Mouse (Mus musculus) neural tube, embryonic 15.5 days (tissue): ENCODE measurements around the gene Abl1. TPM values are rescaled to one million over a fixed set of nuclear protein-coding genes. Genes with fewer than 3 reads are reported as not detected.

Experiments used
- ATAC-seq: fragments of 200-750 bp; cut with Nextera tagmentation; 2 replicates; pipeline ENCODE4 v1.8.0; 2017; ENCODE audit warnings: mild to moderate bottlenecking, moderate TSS enrichment, moderate library complexity; ENCODE audit not compliant: low FRiP score
- H3K27ac ChIP-seq: fragments of 300-500 bp; sonication (generic); replicated peaks from 2 replicates; pipeline ENCODE4 v1.5.1; 2015; ENCODE audit warnings: mild to moderate bottlenecking, inconsistent platforms
- H3K27me3 ChIP-seq: fragments of 300-500 bp; sonication (generic); replicated peaks from 2 replicates; pipeline ENCODE4 v1.6.1; 2015; ENCODE audit warnings: inconsistent platforms
- H3K36me3 ChIP-seq: fragments of 300-500 bp; sonication (generic); 2 replicates; pipeline ENCODE4 v1.6.1; 2015; ENCODE audit warnings: inconsistent platforms
- H3K4me1 ChIP-seq: fragments of 300-500 bp; sonication (generic); 2 replicates; pipeline ENCODE4 v1.6.1; 2015; ENCODE audit warnings: inconsistent platforms
- H3K4me2 ChIP-seq: fragments of 300-500 bp; sonication (generic); 2 replicates; pipeline ENCODE4 v1.6.1; 2015; ENCODE audit warnings: inconsistent platforms, mild to moderate bottlenecking, moderate library complexity
- H3K4me3 ChIP-seq: fragments of 300-500 bp; sonication (generic); replicated peaks from 2 replicates; pipeline ENCODE4 v1.5.1; 2015; ENCODE audit warnings: mild to moderate bottlenecking, inconsistent platforms
- H3K9ac ChIP-seq: fragments of 300-500 bp; sonication (generic); replicated peaks from 2 replicates; pipeline ENCODE4 v1.6.1; 2015; ENCODE audit warnings: mild to moderate bottlenecking, inconsistent platforms
- H3K9me3 ChIP-seq: fragments of 300-500 bp; sonication (generic); replicated peaks from 2 replicates; pipeline ENCODE4 v1.6.1; 2016; ENCODE audit warnings: inconsistent platforms
- WGBS: fragments of 180-500 bp; shearing (Covaris S2); methylation state at CpG from one replicate; pipeline ENCODE4 v1.1.7; 2015; ENCODE audit warnings: mixed read lengths; 5-methylcytosine and 5-hydroxymethylcytosine counted together
- polyA plus RNA-seq: library from polyadenylated mRNA; unstranded; fragments of >200 nt; fragmentation: Nextera tagmentation; extraction: Ambion mirVana; gene quantifications from 2 replicates; pipeline ENCODE4 v1.2.1, GENCODE M21; 2015

The Abl1 gene
- polyA plus RNA-seq, 1 experiment from 2014 or later = 13.3 TPM

GRCm38 (mm10) chr2:31792611-31793010 is 104.4 kb downstream of the Abl1 start:
- no peak overlapping the region for H3K9ac ChIP-seq
- no peak overlapping the region for H3K4me2 ChIP-seq
- H3K9me3 ChIP-seq = no peaks in the 10 kb centered on the region
- H3K27ac ChIP-seq = no peak overlapping the region
- H3K36me3 ChIP-seq = peaks cover 65% of the 10 kb centered on the region
- no peaks in the 10 kb centered on the region for H3K4me1 ChIP-seq
- H3K27me3 ChIP-seq = no peaks in the 10 kb centered on the region
- 83% methylated on average over 6 of the region's 6 CpGs for WGBS
- ATAC-seq = no peak
- H3K4me3 ChIP-seq = no peak overlapping the region

- no peak overlapping the region for H3K4me3 ChIP-seq
- H3K36me3 ChIP-seq = peaks cover 85% of the 10 kb centered on the region
- no peak for ATAC-seq
- H3K9me3 ChIP-seq = no peaks in the 10 kb centered on the region
- H3K27ac ChIP-seq = no peak overlapping the region
- 85% methylated on average over 3 of the region's 3 CpGs for WGBS
- H3K27me3 ChIP-seq = no peaks in the 10 kb centered on the region
- H3K4me1 ChIP-seq = no peaks in the 10 kb centered on the region
- H3K4me2 ChIP-seq = no peak overlapping the region
- H3K9ac ChIP-seq = no peak overlapping the region
Observed at GRCm38 (mm10) chr2:31796943-31797342, 108.8 kb downstream of the Abl1 start.

GRCm38 (mm10) chr2:31801416-31801815 is 113.2 kb downstream of the Abl1 start:
- peaks cover 79% of the 10 kb centered on the region for H3K36me3 ChIP-seq

GRCm38 (mm10) chr2:31802811-31803210 is 114.6 kb downstream of the Abl1 start:
- no peak for ATAC-seq
- H3K27me3 ChIP-seq = no peaks in the 10 kb centered on the region
- peaks cover 65% of the 10 kb centered on the region for H3K36me3 ChIP-seq
- peaks cover 26% of the 10 kb centered on the region for H3K4me1 ChIP-seq
- no peak overlapping the region for H3K27ac ChIP-seq
- no peaks in the 10 kb centered on the region for H3K9me3 ChIP-seq
- H3K4me3 ChIP-seq = no peak overlapping the region
- H3K9ac ChIP-seq = no peak overlapping the region
- WGBS = 92% methylated on average over 8 of the region's 8 CpGs
- no peak overlapping the region for H3K4me2 ChIP-seq

More at GRCm38 (mm10) chr2:31801416-31801815, 113.2 kb downstream of the Abl1 start:
- H3K9me3 ChIP-seq = no peaks in the 10 kb centered on the region
- no peak overlapping the region for H3K9ac ChIP-seq
- H3K27ac ChIP-seq = no peak overlapping the region
- ATAC-seq = no peak
- 83% methylated on average over 9 of the region's 9 CpGs for WGBS
- peaks cover 12% of the 10 kb centered on the region for H3K4me1 ChIP-seq
- no peak overlapping the region for H3K4me2 ChIP-seq
- no peak overlapping the region for H3K4me3 ChIP-seq
- H3K27me3 ChIP-seq = no peaks in the 10 kb centered on the region

- 82% methylated on average over 14 of the region's 14 CpGs for WGBS
Observed at GRCm38 (mm10) chr2:31803480-31803879, 115.3 kb downstream of the Abl1 start.

GRCm38 (mm10) chr2:31806639-31807382 is 118.6 kb downstream of the Abl1 start:
- WGBS = 16% methylated on average over 9 of the region's 9 CpGs
- peaks cover 54% of the 10 kb centered on the region for H3K4me1 ChIP-seq
- H3K9ac ChIP-seq = no peak overlapping the region
- H3K4me2 ChIP-seq = 0 out of 2 replicates have a peak overlapping the region, but pooled peaks have one; percentile 3
- peak; percentile 62 for ATAC-seq
- no peaks in the 10 kb centered on the region for H3K9me3 ChIP-seq
- H3K27me3 ChIP-seq = no peaks in the 10 kb centered on the region
- H3K36me3 ChIP-seq = peaks cover 25% of the 10 kb centered on the region
- no peak overlapping the region for H3K4me3 ChIP-seq
- H3K27ac ChIP-seq = peak overlapping the region; percentile 68

More at GRCm38 (mm10) chr2:31803480-31803879, 115.3 kb downstream of the Abl1 start:
- H3K27ac ChIP-seq = no peak overlapping the region
- no peaks in the 10 kb centered on the region for H3K9me3 ChIP-seq
- H3K9ac ChIP-seq = no peak overlapping the region
- H3K4me2 ChIP-seq = no peak overlapping the region
- peaks cover 32% of the 10 kb centered on the region for H3K4me1 ChIP-seq
- no peak for ATAC-seq
- H3K27me3 ChIP-seq = no peaks in the 10 kb centered on the region
- H3K4me3 ChIP-seq = no peak overlapping the region
- H3K36me3 ChIP-seq = peaks cover 58% of the 10 kb centered on the region

- Histone ChIP-seq H3K4me3 (no peak overlapping the region), H3K9ac (no peak overlapping the region), H3K4me1 (peaks cover 54% of the 10 kb centered on the region), H3K36me3 (peaks cover 7% of the 10 kb centered on the region), H3K9me3 (no peaks in the 10 kb centered on the region), H3K4me2 (no peak overlapping the region), H3K27me3 (no peaks in the 10 kb centered on the region), H3K27ac (no peak overlapping the region)
- no peak for ATAC-seq
- WGBS = 37% methylated on average over 28 of the region's 28 CpGs
Observed at GRCm38 (mm10) chr2:31808410-31809357, 120.5 kb downstream of the Abl1 start.

- Histone ChIP-seq H3K27ac (no peak overlapping the region), H3K4me1 (peaks cover 54% of the 10 kb centered on the region), H3K9ac (no peak overlapping the region), H3K9me3 (no peaks in the 10 kb centered on the region), H3K4me3 (no peak overlapping the region), H3K27me3 (no peaks in the 10 kb centered on the region; the same call in 1 of the 2 replicates), H3K4me2 (no peak overlapping the region), H3K36me3 (0 out of 2 replicates have a peak, but pooled peaks cover 2% of the 10 kb centered on the region)
- no peak for ATAC-seq
- WGBS = 68% methylated on average over 2 of the region's 2 CpGs
Observed at GRCm38 (mm10) chr2:31809358-31809740, 121.2 kb downstream of the Abl1 start.

GRCm38 (mm10) chr2:31810444-31810843 is 122.3 kb downstream of the Abl1 start, which contains the start of gene Qrfp:
Qrfp (minus strand) TSS chr2:31810580.
- H3K9me3 ChIP-seq = no peaks in the 10 kb centered on the region
- no peak within 1 kb of the TSS for H3K4me2 ChIP-seq
- H3K4me3 ChIP-seq = no peak within 1 kb of the TSS
- peaks cover 51% of the 10 kb centered on the region for H3K4me1 ChIP-seq
- H3K27ac ChIP-seq = no peak within 1 kb of the TSS
- H3K36me3 ChIP-seq = no peaks in the 10 kb centered on the region
- WGBS = 51% methylated on average over 12 of the region's 12 CpGs
- ATAC-seq = no peak
- no peak within 1 kb of the TSS for H3K9ac ChIP-seq
- H3K27me3 ChIP-seq = no peaks in the 10 kb centered on the region; the same call in 1 of the 2 replicates

GRCm38 (mm10) chr2:31811086-31811958 is 123.1 kb downstream of the Abl1 start:
- H3K9me3 ChIP-seq = no peaks in the 10 kb centered on the region
- H3K4me2 ChIP-seq = no peak overlapping the region
- no peaks in the 10 kb centered on the region for H3K36me3 ChIP-seq
- H3K27ac ChIP-seq = no peak overlapping the region
- no peak for ATAC-seq
- no peak overlapping the region for H3K9ac ChIP-seq
- peaks cover 43% of the 10 kb centered on the region for H3K4me1 ChIP-seq
- H3K4me3 ChIP-seq = no peak overlapping the region
- WGBS = 87% methylated on average over 14 of the region's 14 CpGs
- H3K27me3 ChIP-seq = no peaks in the 10 kb centered on the region; the same call in 1 of the 2 replicates

GRCm38 (mm10) chr2:31813641-31814040 is 125.5 kb downstream of the Abl1 start:
- no peaks in the 10 kb centered on the region; the same call in 1 of the 2 replicates for H3K27me3 ChIP-seq
- ATAC-seq = no peak
- no peak overlapping the region for H3K27ac ChIP-seq
- H3K9me3 ChIP-seq = no peaks in the 10 kb centered on the region
- no peak overlapping the region for H3K4me2 ChIP-seq
- no peak overlapping the region for H3K9ac ChIP-seq
- H3K36me3 ChIP-seq = no peaks in the 10 kb centered on the region
- 80% methylated on average over 4 of the region's 4 CpGs for WGBS
- H3K4me3 ChIP-seq = no peak overlapping the region
- H3K4me1 ChIP-seq = peaks cover 21% of the 10 kb centered on the region
